Mouse (Mus musculus): ENCODE measurements around the gene Mier1. TPM values are rescaled to one million over a fixed set of nuclear protein-coding genes. Genes with fewer than 3 reads are reported as not detected.
A peak's percentile ranks its signal among the peaks of the same experiment; 100 is the strongest.

Mier1 gene
- polyA plus RNA-seq, 1 experiment from 2014 or later: 29.5 TPM

DNA sequence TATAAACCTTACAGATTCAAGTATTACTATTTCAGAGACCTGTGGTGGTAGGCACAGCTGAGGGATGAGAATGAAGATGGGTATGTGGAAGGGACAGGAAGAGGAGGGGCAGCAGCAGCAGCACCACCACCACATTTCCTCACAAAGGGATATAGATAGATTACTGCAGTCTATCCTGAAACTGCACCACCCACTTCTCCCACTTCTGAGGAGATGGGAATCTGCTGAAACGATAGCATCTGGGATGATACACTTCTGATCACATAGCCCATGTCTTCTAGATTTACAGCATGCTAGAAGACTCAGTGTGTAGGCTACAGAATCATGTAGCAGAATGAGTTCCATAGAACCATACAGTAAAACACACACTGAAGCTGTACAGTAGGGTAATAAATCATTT, 63.5 kb downstream of the Mier1 start:
- no peak overlapping the region for H3K4me3 ChIP-seq (ENCODE audit: low read depth, low read length)
- no peak for TF ChIP-seq CTCF (IDR thresholded peaks at IDR 0.05; ENCODE audit: low read depth)
- peaks cover 19% of the 10 kb centered on the region for H3K36me3 ChIP-seq (ENCODE audit: control insufficient read depth, insufficient read depth)
- H3K9ac ChIP-seq (ENCODE audit: low read depth, low read length): no peak overlapping the region
- no peak overlapping the region for H3K27ac ChIP-seq (ENCODE audit: low read depth, low read length)
- no peaks in the 10 kb centered on the region for H3K27me3 ChIP-seq (replicated peaks; ENCODE audit: control insufficient read depth, insufficient read depth, low read length)
- 68% methylated on average over 1 of the region's 1 CpGs for WGBS
- no peak overlapping the region for H3K4me2 ChIP-seq (replicated peaks; ENCODE audit: low read depth)
- ATAC-seq: no peak
- no peaks in the 10 kb centered on the region for H3K9me3 ChIP-seq (ENCODE audit: control insufficient read depth)
- peaks cover 11% of the 10 kb centered on the region; the same call in 1 of the 2 replicates for H3K4me1 ChIP-seq (replicated peaks; ENCODE audit: control insufficient read depth, insufficient read depth, low read length)

DNA sequence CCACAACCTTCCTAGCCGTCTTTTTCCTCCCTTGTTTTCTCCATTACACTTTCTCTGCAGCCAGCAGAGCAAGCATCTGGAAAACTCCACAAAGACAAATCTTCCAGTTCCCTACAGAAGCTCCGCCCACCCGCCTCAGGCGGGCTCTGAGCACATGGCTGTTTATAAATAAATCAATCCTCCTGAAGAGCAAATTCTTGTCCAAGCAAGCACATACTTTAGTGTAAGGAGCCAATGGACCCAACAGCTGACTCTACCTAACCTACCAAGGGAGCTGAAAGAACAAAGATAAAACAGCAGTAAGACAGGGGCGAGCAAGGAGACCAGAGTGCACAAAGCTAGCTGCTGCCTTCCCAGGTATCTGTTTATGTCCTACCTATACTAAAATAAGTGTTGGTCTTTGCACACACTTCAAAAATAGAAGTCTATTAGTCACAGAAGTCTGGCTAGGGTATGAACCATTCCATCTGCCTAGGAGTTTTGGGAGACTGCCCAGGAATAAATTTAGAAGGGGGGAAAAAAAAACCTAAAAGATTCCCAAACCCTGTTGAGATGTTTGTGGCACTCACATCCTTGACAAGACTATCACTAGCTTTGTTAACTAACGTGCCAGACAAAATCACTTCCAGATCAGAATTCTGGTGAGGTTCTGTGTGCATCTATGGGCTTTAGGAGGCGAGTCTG, 64.6 kb downstream of the Mier1 start:
- H3K4me1 ChIP-seq (replicated peaks; ENCODE audit: control insufficient read depth, insufficient read depth, low read length): peaks cover 11% of the 10 kb centered on the region; the same call in 1 of the 2 replicates
- 64% methylated on average over 7 of the region's 7 CpGs for WGBS
- no peak for TF ChIP-seq CTCF (IDR thresholded peaks at IDR 0.05; ENCODE audit: low read depth)
- H3K4me2 ChIP-seq (replicated peaks; ENCODE audit: low read depth): no peak overlapping the region
- no peaks in the 10 kb centered on the region for H3K9me3 ChIP-seq (ENCODE audit: control insufficient read depth)
- no peak overlapping the region for H3K9ac ChIP-seq (ENCODE audit: low read depth, low read length)
- H3K36me3 ChIP-seq (ENCODE audit: control insufficient read depth, insufficient read depth): peaks cover 25% of the 10 kb centered on the region
- no peaks in the 10 kb centered on the region for H3K27me3 ChIP-seq (replicated peaks; ENCODE audit: control insufficient read depth, insufficient read depth, low read length)
- ATAC-seq: no peak
- no peak overlapping the region for H3K4me3 ChIP-seq (ENCODE audit: low read depth, low read length)
- no peak overlapping the region for H3K27ac ChIP-seq (ENCODE audit: low read depth, low read length)

DNA sequence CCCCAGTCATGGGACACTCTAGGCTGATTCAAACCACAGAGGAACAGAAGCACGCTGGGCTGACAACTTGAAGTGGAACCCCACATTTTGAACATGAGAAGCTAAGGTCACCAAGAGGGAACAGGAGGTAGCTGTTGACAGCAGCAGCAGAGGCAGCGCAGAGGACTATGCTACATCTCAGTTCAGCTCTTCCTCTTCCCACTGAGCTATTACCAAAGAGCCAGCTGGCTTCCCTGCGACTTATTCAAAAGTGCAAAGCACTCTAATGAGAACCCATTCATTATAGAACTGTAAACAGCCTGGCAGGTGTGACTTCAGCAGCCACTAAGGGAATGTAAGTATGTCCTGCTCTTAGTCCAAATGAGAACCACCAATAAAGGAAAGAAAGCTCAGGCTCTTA, 65.4 kb downstream of the Mier1 start:
- no peaks in the 10 kb centered on the region for H3K27me3 ChIP-seq (replicated peaks; ENCODE audit: control insufficient read depth, insufficient read depth, low read length)
- ATAC-seq: peak; percentile 14; the same call in 1 of the 2 replicates
- peaks cover 11% of the 10 kb centered on the region; the same call in 1 of the 2 replicates for H3K4me1 ChIP-seq (replicated peaks; ENCODE audit: control insufficient read depth, insufficient read depth, low read length)
- 0 out of 2 replicates have a peak overlapping the region, but pooled peaks have one; percentile 9 for H3K27ac ChIP-seq (ENCODE audit: low read depth, low read length)
- whole genome bisulfite sequencing: 44% methylated on average over 3 of the region's 3 CpGs
- H3K4me3 ChIP-seq (ENCODE audit: low read depth, low read length): no peak overlapping the region
- H3K36me3 ChIP-seq (ENCODE audit: control insufficient read depth, insufficient read depth): peaks cover 25% of the 10 kb centered on the region
- no peaks in the 10 kb centered on the region for H3K9me3 ChIP-seq (ENCODE audit: control insufficient read depth)
- H3K4me2 ChIP-seq (replicated peaks; ENCODE audit: low read depth): peak overlapping the region; percentile 44; the same call in 1 of the 2 replicates
- TF ChIP-seq CTCF (IDR thresholded peaks at IDR 0.05; ENCODE audit: low read depth): no peak
- no peak overlapping the region for H3K9ac ChIP-seq (ENCODE audit: low read depth, low read length)

DNA sequence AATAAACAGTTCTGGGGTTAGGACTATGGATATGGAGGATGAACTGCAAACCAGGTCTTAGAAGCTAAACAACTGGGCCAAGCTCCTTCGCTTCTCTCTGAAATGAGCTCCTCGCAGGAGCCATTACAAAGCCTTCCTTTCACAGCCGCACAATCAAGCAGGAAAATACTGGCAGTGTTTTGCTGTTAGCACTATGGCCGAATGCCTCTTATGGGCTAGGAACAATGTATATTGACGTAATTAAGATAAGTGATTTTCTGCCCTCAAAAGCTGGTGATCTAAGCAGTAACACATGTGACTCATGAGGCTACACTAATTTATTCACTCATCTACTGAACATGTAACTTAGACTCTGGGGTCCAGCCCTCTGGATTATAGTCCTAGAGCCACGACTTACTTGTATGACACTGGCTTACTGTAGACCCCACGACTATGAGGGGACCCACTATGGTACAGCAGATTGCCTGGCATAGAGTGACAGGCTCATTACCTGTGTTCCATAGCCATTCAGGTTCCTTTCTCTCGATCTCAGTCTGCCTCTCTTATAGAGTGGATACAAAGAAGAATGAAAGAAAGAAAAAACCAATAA, 66.2 kb downstream of the Mier1 start:
- no peaks in the 10 kb centered on the region for H3K27me3 ChIP-seq (replicated peaks; ENCODE audit: control insufficient read depth, insufficient read depth, low read length)
- peak overlapping the region; percentile 44 for H3K4me2 ChIP-seq (replicated peaks; ENCODE audit: low read depth)
- H3K4me3 ChIP-seq (ENCODE audit: low read depth, low read length): no peak overlapping the region
- H3K9me3 ChIP-seq (ENCODE audit: control insufficient read depth): no peaks in the 10 kb centered on the region
- ATAC-seq: peak; percentile 74
- peaks cover 28% of the 10 kb centered on the region for H3K36me3 ChIP-seq (ENCODE audit: control insufficient read depth, insufficient read depth)
- peaks cover 11% of the 10 kb centered on the region; the same call in 1 of the 2 replicates for H3K4me1 ChIP-seq (replicated peaks; ENCODE audit: control insufficient read depth, insufficient read depth, low read length)
- TF ChIP-seq CTCF (IDR thresholded peaks at IDR 0.05; ENCODE audit: low read depth): no peak
- no peak overlapping the region for H3K9ac ChIP-seq (ENCODE audit: low read depth, low read length)
- H3K27ac ChIP-seq (ENCODE audit: low read depth, low read length): peak overlapping the region; percentile 62
- WGBS: 57% methylated on average over 8 of the region's 8 CpGs

DNA sequence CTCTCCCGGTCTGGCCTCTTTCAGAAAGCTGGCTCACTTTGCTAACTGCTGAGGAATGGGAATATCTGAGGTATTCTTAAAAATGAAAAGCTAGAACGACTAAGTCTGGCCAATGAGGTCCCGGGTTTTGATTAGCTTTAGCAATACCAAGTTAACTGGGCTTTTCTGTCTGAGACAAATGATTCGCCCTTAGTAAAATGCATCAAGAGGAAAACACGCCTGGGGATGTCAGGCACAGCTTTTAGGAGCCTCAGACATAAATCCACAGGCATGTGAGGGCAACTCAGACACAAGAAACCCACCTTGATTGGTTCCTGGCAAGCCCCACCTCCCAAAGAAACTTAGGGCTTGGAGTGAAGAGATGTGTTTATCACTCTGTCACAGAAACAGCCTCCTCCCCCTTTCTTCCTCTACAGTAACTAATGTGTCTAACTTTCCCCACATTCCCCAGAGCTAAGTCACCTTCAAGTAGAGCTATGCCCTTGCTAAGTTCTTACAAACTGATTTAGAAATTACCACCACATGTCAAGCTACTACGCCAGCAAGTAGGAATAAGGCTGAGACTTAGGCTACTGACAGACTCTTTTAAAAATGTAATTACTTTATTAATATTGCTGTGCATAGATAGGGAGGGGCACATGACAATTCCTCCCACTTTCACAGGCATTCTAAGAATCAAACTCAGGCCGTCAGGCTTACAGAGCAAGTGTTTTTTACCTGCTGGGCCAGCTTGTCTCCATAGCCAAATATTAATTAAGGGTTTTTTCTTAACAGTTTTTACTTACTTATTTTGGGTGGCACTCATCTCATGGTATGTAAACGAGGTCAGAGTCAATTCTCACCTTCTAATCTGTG, 74.8 kb downstream of the Mier1 start:
- H3K27me3 ChIP-seq (replicated peaks; ENCODE audit: control insufficient read depth, insufficient read depth, low read length): no peaks in the 10 kb centered on the region
- no peak for ATAC-seq
- H3K4me1 ChIP-seq (replicated peaks; ENCODE audit: control insufficient read depth, insufficient read depth, low read length): no peaks in the 10 kb centered on the region
- no peak overlapping the region for H3K27ac ChIP-seq (ENCODE audit: low read depth, low read length)
- H3K4me2 ChIP-seq (replicated peaks; ENCODE audit: low read depth): no peak overlapping the region
- 86% methylated on average over 8 of the region's 8 CpGs for WGBS
- no peak for TF ChIP-seq CTCF (IDR thresholded peaks at IDR 0.05; ENCODE audit: low read depth)
- no peak overlapping the region for H3K4me3 ChIP-seq (ENCODE audit: low read depth, low read length)
- H3K9me3 ChIP-seq (ENCODE audit: control insufficient read depth): peaks cover 3% of the 10 kb centered on the region; the same call in 1 of the 2 replicates
- H3K36me3 ChIP-seq (ENCODE audit: control insufficient read depth, insufficient read depth): peaks cover 51% of the 10 kb centered on the region
- no peak overlapping the region for H3K9ac ChIP-seq (ENCODE audit: low read depth, low read length)

DNA sequence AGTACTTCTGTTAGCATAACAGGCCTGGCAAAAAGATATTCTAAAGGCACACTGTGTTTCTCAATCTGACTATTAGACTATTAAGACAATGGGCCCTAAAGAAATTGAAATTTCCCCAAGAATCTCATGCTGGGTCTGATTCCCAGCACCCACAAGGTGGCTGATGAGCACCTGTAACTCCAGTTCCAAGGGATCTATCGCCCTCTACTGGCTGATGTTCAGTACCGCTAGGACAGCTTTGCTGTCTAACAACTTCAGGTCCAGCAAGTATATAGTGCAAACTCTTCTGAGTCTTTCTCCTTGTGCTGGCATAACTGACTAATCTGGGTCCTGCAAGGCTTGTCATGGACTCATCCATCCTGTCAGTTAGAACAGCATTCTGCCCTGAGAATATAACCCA, 78.2 kb downstream of the Mier1 start:
- WGBS: 91% methylated on average over 2 of the region's 2 CpGs
- peaks cover 3% of the 10 kb centered on the region; the same call in 1 of the 2 replicates for H3K9me3 ChIP-seq (ENCODE audit: control insufficient read depth)
- no peaks in the 10 kb centered on the region for H3K4me1 ChIP-seq (replicated peaks; ENCODE audit: control insufficient read depth, insufficient read depth, low read length)
- H3K36me3 ChIP-seq (ENCODE audit: control insufficient read depth, insufficient read depth): peaks cover 55% of the 10 kb centered on the region
- H3K4me3 ChIP-seq (ENCODE audit: low read depth, low read length): no peak overlapping the region
- H3K27ac ChIP-seq (ENCODE audit: low read depth, low read length): no peak overlapping the region
- peak; percentile 44 for TF ChIP-seq CTCF (IDR thresholded peaks at IDR 0.05; ENCODE audit: low read depth)
- no peaks in the 10 kb centered on the region for H3K27me3 ChIP-seq (replicated peaks; ENCODE audit: control insufficient read depth, insufficient read depth, low read length)
- H3K4me2 ChIP-seq (replicated peaks; ENCODE audit: low read depth): no peak overlapping the region
- no peak for ATAC-seq
- no peak overlapping the region for H3K9ac ChIP-seq (ENCODE audit: low read depth, low read length)

Measured in intestine, postnatal 0 days (tissue).